Mouse (Mus musculus): Measurements from ENCODE around the gene Fam155a.

Gene Fam155a

GRCm38 (mm10) chr8:9470114-9470513 is 300.8 kb downstream of the Fam155a start:
- DNase-seq: no peak

- DNase-seq: no peak
Measured at GRCm38 (mm10) chr8:9461111-9461510, 309.9 kb downstream of the Fam155a start.

- no peak for DNase-seq
Measured at GRCm38 (mm10) chr8:9460707-9461106, 310.3 kb downstream of the Fam155a start.

GRCm38 (mm10) chr8:9458614-9459013 is 312.3 kb downstream of the Fam155a start:
- no peak for DNase-seq

GRCm38 (mm10) chr8:9455138-9455537 is 315.8 kb downstream of the Fam155a start:
- DNase-seq: no peak

GRCm38 (mm10) chr8:9453742-9454141 is 317.2 kb downstream of the Fam155a start:
- DNase-seq: no peak

- no peak for DNase-seq
Measured at GRCm38 (mm10) chr8:9451543-9451942, 319.4 kb downstream of the Fam155a start.

GRCm38 (mm10) chr8:9448613-9449012 is 322.3 kb downstream of the Fam155a start:
- DNase-seq: no peak

GRCm38 (mm10) chr8:9437822-9438221 is 333.1 kb downstream of the Fam155a start:
- no peak for DNase-seq

GRCm38 (mm10) chr8:9435501-9435900 is 335.5 kb downstream of the Fam155a start:
- no peak for DNase-seq

GRCm38 (mm10) chr8:9432635-9433372 is 338.2 kb downstream of the Fam155a start:
- DNase-seq: no peak

- DNase-seq: no peak
Measured at GRCm38 (mm10) chr8:9428846-9429245, 342.1 kb downstream of the Fam155a start.

GRCm38 (mm10) chr8:9424069-9424468 is 346.9 kb downstream of the Fam155a start:
- no peak for DNase-seq

- DNase-seq: no peak
Measured at GRCm38 (mm10) chr8:9423590-9423989, 347.4 kb downstream of the Fam155a start.

GRCm38 (mm10) chr8:9423184-9423583 is 347.8 kb downstream of the Fam155a start:
- DNase-seq: no peak

- DNase-seq: no peak
Measured at GRCm38 (mm10) chr8:9418856-9419800, 351.8 kb downstream of the Fam155a start.

GRCm38 (mm10) chr8:9416189-9416588 is 354.8 kb downstream of the Fam155a start:
- DNase-seq: no peak

GRCm38 (mm10) chr8:9408480-9408879 is 362.5 kb downstream of the Fam155a start:
- DNase-seq: no peak

- DNase-seq: no peak
Measured at GRCm38 (mm10) chr8:9406204-9406603, 364.8 kb downstream of the Fam155a start.

GRCm38 (mm10) chr8:9404651-9405050 is 366.3 kb downstream of the Fam155a start:
- DNase-seq: no peak

- no peak for DNase-seq
Measured at GRCm38 (mm10) chr8:9402393-9402792, 368.6 kb downstream of the Fam155a start.

GRCm38 (mm10) chr8:9398606-9399263 is 372.2 kb downstream of the Fam155a start:
- DNase-seq: no peak

- DNase-seq: no peak
Measured at GRCm38 (mm10) chr8:9398040-9398439, 372.9 kb downstream of the Fam155a start.
